Mouse (Mus musculus): ENCODE measurements around the gene Ttbk2. TPM values are rescaled to one million over a fixed set of nuclear protein-coding genes. Genes with fewer than 3 reads are reported as not detected.

The Ttbk2 gene
- polyA plus RNA-seq, 1 experiment, result 0.67 TPM

DNA sequence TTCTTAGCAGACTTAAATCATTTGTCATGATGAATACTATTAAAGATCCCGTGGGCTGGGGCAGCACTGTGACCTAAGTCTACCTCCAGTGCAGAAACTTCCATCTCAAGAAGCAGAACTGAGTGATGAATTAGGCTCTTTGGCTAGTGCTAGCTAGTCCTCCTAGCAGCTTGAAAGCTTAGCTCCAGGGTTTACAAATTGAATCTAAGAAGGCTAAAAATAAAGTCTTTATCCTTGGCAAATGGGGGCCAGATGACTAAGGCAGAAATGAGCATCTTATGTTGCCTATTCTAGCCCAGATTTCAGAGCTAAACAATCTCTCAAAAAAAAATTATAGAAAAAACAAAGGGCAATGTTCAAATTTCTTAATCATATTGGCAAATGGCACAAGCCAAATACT, 10.3 kb upstream of the Ttbk2 start:
- no peak overlapping the region for H3K27ac ChIP-seq (ENCODE audit: control insufficient read depth, insufficient read depth, low read depth, low read length, poor library complexity)
- H3K4me1 ChIP-seq (ENCODE audit: control insufficient read depth, insufficient read depth, low read length), result no peaks in the 10 kb centered on the region
- TF ChIP-seq POLR2A (IDR thresholded peaks at IDR 0.05; ENCODE audit: borderline replicate concordance, control insufficient read depth, low read depth, low read length), result no peak
- no peak for TF ChIP-seq CTCF (IDR thresholded peaks at IDR 0.05; ENCODE audit: control insufficient read depth, insufficient read depth, low read length)
- 71% methylated on average over 1 of the region's 1 CpGs for WGBS
- H3K4me3 ChIP-seq (replicated peaks; ENCODE audit: control insufficient read depth, low read depth, low read length), result no peak overlapping the region

DNA sequence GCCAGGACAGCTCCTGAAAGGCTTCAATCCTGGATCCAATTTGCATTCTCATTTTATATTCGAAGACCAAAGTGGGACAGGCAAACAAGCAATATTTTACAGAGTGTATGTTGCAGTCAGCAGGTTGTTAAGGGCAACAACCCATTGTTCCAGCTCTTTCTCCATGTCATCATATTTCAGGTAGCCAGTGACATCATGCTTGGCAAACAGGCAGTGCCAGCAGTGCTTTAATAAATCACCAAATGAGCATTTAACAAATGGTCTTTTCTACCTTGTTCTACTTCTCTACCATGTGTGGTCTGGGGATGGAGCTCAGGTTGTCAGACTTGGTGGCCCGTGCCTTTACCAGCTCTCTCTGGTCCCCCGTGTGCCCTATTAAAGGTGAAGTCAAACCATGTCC, 7.7 kb upstream of the Ttbk2 start:
- Histone ChIP-seq H3K4me3 (replicated peaks; ENCODE audit: control insufficient read depth, low read depth, low read length) (no peak overlapping the region), H3K4me1 (ENCODE audit: control insufficient read depth, insufficient read depth, low read length) (no peaks in the 10 kb centered on the region), H3K27ac (ENCODE audit: control insufficient read depth, insufficient read depth, low read depth, low read length, poor library complexity) (no peak overlapping the region)
- 86% methylated on average over 3 of the region's 3 CpGs for WGBS
- TF ChIP-seq POLR2A (IDR thresholded peaks at IDR 0.05; ENCODE audit: borderline replicate concordance, control insufficient read depth, low read depth, low read length) (no peak), CTCF (IDR thresholded peaks at IDR 0.05; ENCODE audit: control insufficient read depth, insufficient read depth, low read length) (no peak)

DNA sequence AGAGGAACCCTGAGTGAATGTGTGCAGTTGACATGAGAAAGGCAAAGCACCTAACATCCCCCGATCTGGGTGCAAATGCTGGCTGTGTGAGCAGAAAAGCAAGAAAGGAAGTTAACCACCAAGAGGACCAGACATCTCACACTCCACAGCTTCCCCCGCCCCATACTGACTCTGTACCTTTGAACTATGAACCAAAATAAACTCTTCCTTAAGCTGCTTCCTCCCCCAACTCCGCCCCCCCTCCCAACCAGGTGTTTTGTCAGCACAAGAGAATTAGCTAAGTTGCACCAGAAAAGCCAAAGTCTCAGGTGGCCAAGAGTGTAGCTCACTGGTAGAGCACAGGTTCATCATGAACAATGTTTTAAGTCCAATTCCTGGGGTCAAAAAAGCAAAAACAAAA, 2.7 kb upstream of the Ttbk2 start:
- Histone ChIP-seq H3K4me1 (ENCODE audit: control insufficient read depth, insufficient read depth, low read length) (no peaks in the 10 kb centered on the region; the same call in 1 of the 2 replicates), H3K27ac (ENCODE audit: control insufficient read depth, insufficient read depth, low read depth, low read length, poor library complexity) (no peak overlapping the region), H3K4me3 (replicated peaks; ENCODE audit: control insufficient read depth, low read depth, low read length) (no peak overlapping the region)
- WGBS, result 63% methylated on average over 3 of the region's 3 CpGs
- TF ChIP-seq CTCF (IDR thresholded peaks at IDR 0.05; ENCODE audit: control insufficient read depth, insufficient read depth, low read length) (no peak), POLR2A (IDR thresholded peaks at IDR 0.05; ENCODE audit: borderline replicate concordance, control insufficient read depth, low read depth, low read length) (no peak)

DNA sequence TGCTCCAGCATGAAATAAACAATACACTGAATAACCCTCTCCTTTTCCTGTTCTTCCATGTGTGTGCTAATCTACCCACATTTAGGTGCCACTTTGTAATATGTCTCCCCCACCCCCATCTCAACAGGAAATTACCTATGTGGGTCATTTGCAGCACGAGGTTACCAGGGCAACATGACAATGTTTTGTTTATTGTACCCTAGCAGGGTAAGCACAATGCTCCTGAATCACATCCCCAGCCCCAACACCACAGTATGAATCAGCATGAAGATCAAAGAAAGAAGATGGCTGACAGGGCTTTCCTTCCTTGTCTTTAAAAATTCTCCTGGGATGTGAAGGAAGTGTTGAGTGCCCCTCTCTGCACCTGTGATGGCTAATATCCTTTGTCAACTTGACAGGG, 2.2 kb upstream of the Ttbk2 start:
- TF ChIP-seq POLR2A (IDR thresholded peaks at IDR 0.05; ENCODE audit: borderline replicate concordance, control insufficient read depth, low read depth, low read length) (no peak), CTCF (IDR thresholded peaks at IDR 0.05; ENCODE audit: control insufficient read depth, insufficient read depth, low read length) (no peak)
- H3K4me3 ChIP-seq (replicated peaks; ENCODE audit: control insufficient read depth, low read depth, low read length), result no peak overlapping the region
- H3K27ac ChIP-seq (ENCODE audit: control insufficient read depth, insufficient read depth, low read depth, low read length, poor library complexity), result no peak overlapping the region
- no peaks in the 10 kb centered on the region; the same call in 1 of the 2 replicates for H3K4me1 ChIP-seq (ENCODE audit: control insufficient read depth, insufficient read depth, low read length)
- WGBS, result 28% methylated on average over 1 of the region's 1 CpGs

DNA sequence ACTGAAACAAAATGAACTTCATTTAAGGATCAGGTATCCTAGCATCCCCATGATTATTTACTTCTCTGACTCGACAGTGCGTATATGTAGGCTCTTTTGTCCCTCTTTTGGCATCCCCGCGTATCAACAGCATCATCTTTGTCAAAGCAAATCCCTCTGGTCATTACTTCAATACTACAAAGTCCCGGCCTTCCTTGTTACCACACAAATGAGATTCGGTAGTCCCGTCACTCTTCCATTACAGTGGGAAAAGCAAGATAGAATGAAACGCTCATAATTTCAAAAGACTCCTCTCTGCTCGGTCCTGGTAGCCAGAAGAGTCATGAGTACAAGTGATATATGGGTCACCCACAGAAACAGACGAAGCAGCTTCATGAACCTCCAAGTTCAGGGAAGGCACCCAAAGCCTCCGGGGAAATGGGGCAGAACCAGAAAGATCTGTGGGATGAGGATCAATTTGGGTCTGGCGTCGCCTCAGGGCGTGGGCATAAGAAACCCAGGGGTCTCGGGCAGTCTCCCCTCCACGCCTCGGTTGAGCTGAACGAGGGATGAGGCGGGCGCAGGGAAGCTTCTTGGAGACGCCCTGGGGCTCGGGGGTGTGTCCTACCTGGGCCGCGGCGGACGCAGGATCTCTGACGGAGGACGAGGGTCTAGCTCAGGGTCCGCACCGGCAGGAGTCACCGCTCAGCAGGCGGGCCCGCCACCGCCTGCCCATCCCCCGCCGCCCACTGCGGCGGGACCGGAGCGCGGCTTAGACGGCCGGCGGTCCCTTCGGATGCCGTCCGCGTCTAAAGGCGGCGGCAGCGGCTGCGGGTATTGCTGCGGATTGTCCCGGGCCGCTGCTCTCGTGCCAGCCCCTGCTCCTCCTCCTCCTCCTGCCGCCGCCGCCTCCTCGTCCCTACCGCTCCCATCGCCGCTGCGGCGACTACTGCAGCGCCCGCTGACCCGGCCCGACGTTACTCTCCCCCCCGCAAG, 668 bp downstream of the Ttbk2 start, which contains the start of gene Cdan1:
Gene Cdan1, minus strand, starts transcription at position 680 of the 975 bp plus-strand sequence.
- TF ChIP-seq POLR2A (IDR thresholded peaks at IDR 0.05; ENCODE audit: borderline replicate concordance, control insufficient read depth, low read depth, low read length) (no peak), CTCF (IDR thresholded peaks at IDR 0.05; ENCODE audit: control insufficient read depth, insufficient read depth, low read length) (no peak)
- 3% methylated on average over 60 of the region's 71 CpGs for WGBS

DNA sequence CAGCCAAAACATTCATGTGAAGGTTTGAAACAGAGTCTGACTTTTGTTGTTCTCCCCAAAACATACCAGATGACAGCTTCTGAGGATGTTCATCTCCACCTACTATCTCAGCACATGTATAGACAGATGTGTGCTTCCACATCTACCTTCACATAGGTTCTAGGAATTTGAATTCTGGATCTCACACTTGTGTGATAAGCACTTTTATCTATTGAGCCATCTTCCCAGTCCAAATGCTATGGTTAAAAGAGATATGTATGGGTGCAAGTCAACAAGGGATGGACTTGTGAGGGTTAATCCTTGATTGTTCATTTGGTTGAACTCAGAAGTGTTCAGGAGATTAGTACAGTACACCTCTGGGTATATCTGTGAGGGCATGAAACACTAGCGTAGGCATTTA, 5.1 kb downstream of the Ttbk2 start:
- no peak overlapping the region for H3K27ac ChIP-seq (ENCODE audit: control insufficient read depth, insufficient read depth, low read depth, low read length, poor library complexity)
- no peaks in the 10 kb centered on the region for H3K4me1 ChIP-seq (ENCODE audit: control insufficient read depth, insufficient read depth, low read length)
- no peak for TF ChIP-seq POLR2A (IDR thresholded peaks at IDR 0.05; ENCODE audit: borderline replicate concordance, control insufficient read depth, low read depth, low read length)
- TF ChIP-seq CTCF (IDR thresholded peaks at IDR 0.05; ENCODE audit: control insufficient read depth, insufficient read depth, low read length), result no peak
- H3K4me3 ChIP-seq (replicated peaks; ENCODE audit: control insufficient read depth, low read depth, low read length), result no peak overlapping the region
- WGBS, result 83% methylated on average over 1 of the region's 1 CpGs

More for the DNA sequence above, 668 bp downstream of the Ttbk2 start, which contains the start of gene Cdan1:
- Histone ChIP-seq H3K4me1 (ENCODE audit: control insufficient read depth, insufficient read depth, low read length) (no peaks in the 10 kb centered on the region; the same call in 1 of the 2 replicates), H3K27ac (ENCODE audit: control insufficient read depth, insufficient read depth, low read depth, low read length, poor library complexity) (0 out of 2 replicates have a peak within 1 kb of the TSS, but pooled peaks have one; percentile 20), H3K4me3 (replicated peaks; ENCODE audit: control insufficient read depth, low read depth, low read length) (peak within 1 kb of the TSS; percentile 64)

DNA sequence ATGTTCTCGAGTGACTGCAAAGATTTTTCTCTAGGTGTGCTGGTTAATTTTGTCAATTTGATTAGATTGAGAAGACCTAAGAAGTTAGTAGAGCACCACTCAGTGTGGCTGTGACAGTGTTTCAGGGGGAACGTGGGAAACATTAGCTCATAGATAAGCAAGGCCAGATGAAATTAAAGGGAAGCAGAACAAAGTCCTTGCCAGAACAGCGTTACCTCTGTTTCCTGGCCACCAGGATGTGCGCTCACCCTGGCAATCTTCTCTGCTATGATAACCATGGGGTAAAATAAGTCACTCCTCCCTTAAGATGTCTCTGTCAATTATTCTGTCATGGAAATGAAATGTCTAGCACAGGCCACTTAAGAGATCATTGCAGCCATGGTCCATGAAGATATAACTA, 6.4 kb downstream of the Ttbk2 start:
- H3K4me3 ChIP-seq (replicated peaks; ENCODE audit: control insufficient read depth, low read depth, low read length), result no peak overlapping the region
- H3K27ac ChIP-seq (ENCODE audit: control insufficient read depth, insufficient read depth, low read depth, low read length, poor library complexity), result no peak overlapping the region
- no peaks in the 10 kb centered on the region for H3K4me1 ChIP-seq (ENCODE audit: control insufficient read depth, insufficient read depth, low read length)
- 31% methylated on average over 4 of the region's 4 CpGs for WGBS
- TF ChIP-seq POLR2A (IDR thresholded peaks at IDR 0.05; ENCODE audit: borderline replicate concordance, control insufficient read depth, low read depth, low read length) (no peak), CTCF (IDR thresholded peaks at IDR 0.05; ENCODE audit: control insufficient read depth, insufficient read depth, low read length) (no peak)

DNA sequence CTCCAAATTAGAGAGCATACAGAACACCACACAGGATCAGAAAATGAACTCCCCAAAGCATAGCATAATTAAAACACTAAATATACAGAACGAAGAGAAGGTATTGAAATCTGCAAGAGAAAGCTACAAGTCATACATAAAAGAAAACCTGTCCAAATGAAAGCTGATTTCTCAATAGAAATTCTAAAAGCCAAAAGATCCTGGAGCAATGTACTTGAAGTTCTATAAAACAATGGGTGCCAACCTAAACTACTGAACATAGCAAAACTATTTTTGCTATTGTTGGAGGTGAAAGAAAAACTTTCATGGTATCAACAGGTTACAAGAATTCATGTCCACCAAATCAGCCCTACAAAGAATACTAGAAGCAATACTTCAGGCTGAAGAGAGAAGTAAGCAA, 9.2 kb downstream of the Ttbk2 start:
- TF ChIP-seq CTCF (IDR thresholded peaks at IDR 0.05; ENCODE audit: control insufficient read depth, insufficient read depth, low read length) (no peak), POLR2A (IDR thresholded peaks at IDR 0.05; ENCODE audit: borderline replicate concordance, control insufficient read depth, low read depth, low read length) (no peak)
- H3K4me1 ChIP-seq (ENCODE audit: control insufficient read depth, insufficient read depth, low read length), result no peaks in the 10 kb centered on the region
- WGBS, result 80% methylated on average over 1 of the region's 1 CpGs

More for the DNA sequence above, 9.2 kb downstream of the Ttbk2 start:
- Histone ChIP-seq H3K4me3 (replicated peaks; ENCODE audit: control insufficient read depth, low read depth, low read length) (no peak overlapping the region), H3K27ac (ENCODE audit: control insufficient read depth, insufficient read depth, low read depth, low read length, poor library complexity) (no peak overlapping the region)

All from bone marrow, adult 2 months (tissue).